In genomic region chr4:153458821-153459220, GRCm38 (mm10) we compare ENCODE assay signal across 23 mouse cellular contexts. TPM values are rescaled to one million over a fixed set of nuclear protein-coding genes. Genes with fewer than 3 reads are reported as not detected.
DNase-seq lines count a peak whose midpoint lies in the region; ATAC-seq and TF ChIP-seq lines count a peak whose summit lies in the region.
"Had no signal": no experiment of that assay in that cellular context is flagged by ENCODE, and none has a peak within 500 bp of the region (broad histone marks: within the 10 kb centered on the region; RNA-seq: fewer than 3 reads in every experiment).

No protein-coding gene starts in this region.

- peak overlapping the region; percentile 89 for H3K27ac ChIP-seq in left cerebral cortex, adult 2 months
- H3K27ac ChIP-seq in cortical plate, adult 2 months (ENCODE audit: insufficient read depth, low read length): 0 out of 2 replicates have a peak overlapping the region, but pooled peaks have one; percentile 59
- no peak overlapping the region for H3K27ac ChIP-seq in intestine, embryonic 16.5 days (ENCODE audit: low read length)

- WGBS in intestine, embryonic 16.5 days: 88% methylated on average over 15 of the region's 15 CpGs

- no peaks in the 10 kb centered on the region for H3K27me3 ChIP-seq in intestine, embryonic 16.5 days (replicated peaks; ENCODE audit: control insufficient read depth, insufficient read depth, low read length)
- H3K27me3 ChIP-seq: CH12.LX, Patski had no signal

- TF ChIP-seq POLR2A in cortical plate, adult 2 months (IDR thresholded peaks at IDR 0.05; ENCODE audit: extremely low read depth, insufficient read depth, low read length): no peak

- no peak for ATAC-seq in intestine, embryonic 16.5 days
- ATAC-seq: activated CD4-positive, CD25-positive, alpha-beta regulatory T cell, adult 4 months; CD4-positive, CD25-positive, alpha-beta regulatory T cell, adult 4 months; Patski had no signal

- H3K9me3 ChIP-seq in intestine, embryonic 16.5 days (ENCODE audit: control insufficient read depth, low read length): no peaks in the 10 kb centered on the region

- no peak overlapping the region for H3K4me2 ChIP-seq in intestine, embryonic 16.5 days (ENCODE audit: low read depth, low read length)

- peak in 1 of 2 experiments; percentile 53 for DNase-seq in left cerebral cortex, adult 2 months (ENCODE audit: extremely low spot score in 1 of 2, low spot score in 2 of 2)
- DNase-seq in left cerebral cortex, postnatal 10 days (ENCODE audit: extremely low spot score in 1 of 2, low spot score in 2 of 2): no peak
- DNase-seq in brain, adult 2 months (ENCODE audit: low read depth, low spot score): peak; percentile 52
- no peak for DNase-seq in heart, adult 11 months
- DNase-seq: adrenal gland, adult 2 months; adrenal gland, adult 8-10 months; adrenal gland, postnatal 10 days; adrenal gland, postnatal 14 days; adrenal gland, postnatal 25 days; adrenal gland, postnatal 36 days; B cell, adult 2 months; cerebellum, adult 11 months; cerebellum, adult 11-12 months; cerebellum, adult 18-20 months; cerebellum, adult 2 months had no signal

- peaks cover 13% of the 10 kb centered on the region for H3K4me1 ChIP-seq in cortical plate, adult 2 months (ENCODE audit: control insufficient read depth, insufficient read depth, low read length)
- no peaks in the 10 kb centered on the region for H3K4me1 ChIP-seq in intestine, embryonic 16.5 days (ENCODE audit: control insufficient read depth, insufficient read depth, low read length)

- intact Hi-C loops in left cerebral cortex, adult 2 months (cut with DNase I): no loop called here
- intact Hi-C loops in left cerebral cortex, postnatal 10 days (cut with DNase I): no loop called here

- no peaks in the 10 kb centered on the region for H3K36me3 ChIP-seq in intestine, embryonic 16.5 days (ENCODE audit: control insufficient read depth, insufficient read depth, low read length)
- H3K36me3 ChIP-seq: G1E had no signal

- H3K4me3 ChIP-seq in left cerebral cortex, adult 2 months: no peak overlapping the region
- H3K4me3 ChIP-seq in cortical plate, adult 2 months (ENCODE audit: insufficient read depth, low read length): no peak overlapping the region
- no peak overlapping the region for H3K4me3 ChIP-seq in intestine, embryonic 16.5 days (ENCODE audit: low read length)

- no peak overlapping the region for H3K9ac ChIP-seq in intestine, embryonic 16.5 days (ENCODE audit: low read depth, low read length)

- TF ChIP-seq CTCF in left cerebral cortex, adult 2 months (IDR thresholded peaks at IDR 0.05): no peak
- TF ChIP-seq CTCF in cortical plate, adult 2 months (IDR thresholded peaks at IDR 0.05; ENCODE audit: extremely low read depth, insufficient read depth, low read length): no peak

RNA-seq across cellular contexts. Expression of gene Ajap1, which starts 23.8 kb away (rescaled TPM):
- 10 to 100 TPM; 54.5 to 58.6 TPM for total RNA-seq in left cerebral cortex, adult 2 months (2021)
- total RNA-seq in left cerebral cortex, postnatal 10 days (2021): 10 to 100 TPM; 53.4 to 58.1 TPM
- polyA plus RNA-seq in cortical plate, adult 2 months (2012; rRNA removed): 29.2 and 30.2 TPM in 2 replicates
- 0.40 and 1.1 TPM in 2 replicates for polyA plus RNA-seq in intestine, embryonic 16.5 days (2015; fragmentation: Nextera tagmentation; extraction: Ambion mirVana)
- total RNA-seq: CH12.LX, MEL had no signal
- polyA plus RNA-seq: activated CD4-positive, CD25-positive, alpha-beta regulatory T cell, adult 4 months; CD4-positive, CD25-positive, alpha-beta regulatory T cell, adult 4 months; G1E; Patski had no signal
